Mouse (Mus musculus) brain, embryonic 14.5 days (tissue): ENCODE data around the gene Gm128. TPM values are rescaled to one million over a fixed set of nuclear protein-coding genes. Genes with fewer than 3 reads are reported as not detected.

Source experiments
- DNase-seq: peaks from one replicate; pipeline ENCODE4 v3.0.0-alpha.2; 2011; ENCODE audit warnings: low read depth
- CTCF ChIP-seq: fragments of 200-500 bp; IDR thresholded peaks from 2 replicates; pipeline ENCODE4 v1.5.1; 2012; ENCODE audit warnings: inconsistent platforms, mild to moderate bottlenecking, moderate library complexity, borderline replicate concordance; ENCODE audit not compliant: insufficient read depth, insufficient read length; ENCODE audit errors: extremely low read depth
- POLR2A ChIP-seq: fragments of 200-500 bp; IDR thresholded peaks from 2 replicates; pipeline ENCODE4 v1.6.1; 2012; ENCODE audit warnings: mild to moderate bottlenecking, inconsistent platforms, borderline replicate concordance; ENCODE audit not compliant: poor library complexity, insufficient read depth, insufficient read length, severe bottlenecking; ENCODE audit errors: extremely low read depth
- polyA plus RNA-seq: library from polyadenylated mRNA; depleted of rRNA; stranded (reverse); fragments of >200 nt; gene quantifications from 2 replicates; pipeline ENCODE4 v1.2.3, GENCODE M21; 2012; rRNA removed

Gm128 gene
- 0.25 and 0.26 TPM in 2 replicates for polyA plus RNA-seq

DNA sequence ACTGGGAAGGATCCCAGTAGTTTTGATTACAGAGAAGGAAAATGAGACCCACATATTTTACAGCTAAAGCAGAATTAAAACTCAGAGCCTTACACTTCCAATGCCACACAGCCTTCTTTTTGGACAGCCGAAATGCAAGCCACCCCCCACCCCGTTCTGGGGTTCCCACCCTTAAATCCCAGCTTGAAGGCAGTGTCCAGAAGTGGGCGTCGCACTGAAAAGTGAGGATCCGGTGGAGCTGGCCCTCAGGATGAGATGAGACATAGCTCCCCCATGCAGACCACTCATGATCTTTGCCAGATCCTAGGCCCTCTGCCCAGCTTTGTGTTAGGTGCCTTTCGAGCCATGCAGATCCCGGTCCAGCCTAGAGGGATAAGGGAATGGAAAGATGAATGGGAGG is at the start of gene Gm128:
Gene Gm128, minus strand, starts transcription at position 101 of the 400 bp plus-strand sequence.
- no peak for DNase-seq

DNA sequence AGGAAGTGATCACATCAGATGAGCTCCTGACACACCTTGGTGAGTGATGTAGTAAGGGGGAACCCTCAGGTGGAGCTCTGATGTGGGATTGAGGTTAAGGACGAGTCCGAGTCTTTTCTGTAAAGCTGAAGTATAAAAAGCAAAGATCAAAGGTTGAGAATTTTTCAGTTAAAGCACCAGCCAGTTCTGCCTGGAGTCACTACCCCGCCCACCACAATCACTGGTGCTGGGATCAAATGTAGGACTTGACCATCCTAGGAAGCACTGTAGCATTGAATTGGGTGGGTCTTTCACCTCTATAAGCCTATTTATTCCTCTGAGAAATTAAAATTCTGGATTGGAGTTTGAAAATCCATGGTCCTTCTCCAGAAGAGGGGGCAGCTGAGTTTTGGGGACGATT is 49.6 kb upstream of the Gm128 start:
- DNase-seq: no peak
- TF ChIP-seq POLR2A (no peak), CTCF (no peak)

More for the DNA sequence above, at the start of gene Gm128:
- TF ChIP-seq CTCF (no peak), POLR2A (no peak)

DNA sequence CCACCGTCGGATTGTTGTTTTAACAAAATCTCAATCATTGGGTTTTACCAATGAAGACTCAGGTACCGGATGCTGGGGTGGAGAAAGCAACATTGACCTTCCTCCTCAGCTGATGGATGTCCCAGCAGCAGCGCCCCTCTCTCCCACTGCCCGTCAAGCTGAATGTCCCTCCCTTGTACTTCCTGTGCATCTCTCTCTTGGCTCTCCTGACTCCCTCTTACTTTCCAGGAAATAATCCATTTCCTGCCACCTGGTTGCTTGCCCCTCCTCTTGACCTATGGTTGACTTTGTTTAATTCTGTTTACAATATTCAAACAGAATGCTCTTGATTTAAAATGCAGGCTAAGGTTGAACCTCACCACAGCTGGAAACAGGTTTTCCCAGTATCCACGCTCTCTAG is 48.8 kb upstream of the Gm128 start:
- no peak for DNase-seq
- TF ChIP-seq POLR2A (no peak), CTCF (no peak)

DNA sequence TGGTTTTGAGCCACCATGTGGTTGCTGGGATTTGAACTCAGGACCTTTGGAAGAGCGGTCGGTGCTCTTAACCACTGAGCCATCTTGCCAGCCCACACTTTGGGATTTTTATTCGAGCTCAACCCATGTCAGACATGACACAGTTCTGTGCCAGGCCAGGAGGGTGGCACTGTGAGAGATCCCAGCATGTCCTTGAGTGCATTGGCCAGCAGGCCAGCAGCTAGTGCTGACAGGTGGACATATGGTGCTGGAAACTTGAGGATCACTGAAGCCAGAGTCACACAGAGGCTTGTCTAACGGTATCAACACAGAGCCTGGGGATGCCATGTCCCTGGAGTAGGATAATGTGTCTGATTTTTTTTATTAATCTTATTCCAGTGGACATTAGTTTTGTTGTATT is 48.0 kb upstream of the Gm128 start:
- no peak for TF ChIP-seq CTCF
- no peak for DNase-seq

DNA sequence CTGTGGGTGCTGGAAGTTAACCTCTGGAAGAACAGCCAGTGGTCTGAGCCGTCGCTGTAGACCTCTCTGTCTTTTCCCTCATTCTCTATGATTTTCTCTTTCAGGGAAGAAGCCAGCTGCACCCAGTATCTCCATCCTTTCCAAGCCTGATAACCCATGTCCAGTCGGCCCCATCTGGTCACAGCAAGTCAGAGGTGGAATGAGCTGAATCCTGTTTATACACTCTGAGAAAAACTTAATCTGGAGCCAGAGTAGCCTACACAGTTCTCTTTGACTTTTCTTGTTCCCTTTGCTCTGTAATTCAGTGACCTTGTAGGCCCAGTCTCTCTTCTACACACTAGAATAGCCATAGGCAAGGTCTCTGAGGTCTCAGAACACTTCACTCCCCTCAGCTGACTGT is 46.1 kb upstream of the Gm128 start:
- no peak for DNase-seq
- TF ChIP-seq CTCF (no peak), POLR2A (no peak)

DNA sequence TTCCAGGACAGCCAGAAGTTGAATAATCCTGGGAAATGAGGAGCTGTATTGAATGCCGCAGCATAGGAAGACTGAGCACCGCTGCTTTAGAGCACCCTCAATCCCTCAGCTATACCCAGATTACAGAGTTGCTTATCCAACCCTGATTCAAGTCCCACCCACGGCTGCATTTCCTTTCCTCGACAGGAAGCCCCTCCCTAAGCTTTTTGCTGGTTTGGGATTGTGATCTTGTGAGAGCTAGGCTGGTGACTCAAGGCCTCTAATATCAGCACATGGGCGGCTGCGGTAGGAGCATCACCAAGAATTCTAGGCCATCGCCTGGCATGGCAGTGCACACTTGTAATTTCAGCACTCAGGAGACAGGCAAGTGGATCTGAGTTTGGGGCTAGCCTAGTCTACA is 45.1 kb upstream of the Gm128 start:
- TF ChIP-seq CTCF: no peak
- TF ChIP-seq POLR2A: no peak
- DNase-seq: no peak

DNA sequence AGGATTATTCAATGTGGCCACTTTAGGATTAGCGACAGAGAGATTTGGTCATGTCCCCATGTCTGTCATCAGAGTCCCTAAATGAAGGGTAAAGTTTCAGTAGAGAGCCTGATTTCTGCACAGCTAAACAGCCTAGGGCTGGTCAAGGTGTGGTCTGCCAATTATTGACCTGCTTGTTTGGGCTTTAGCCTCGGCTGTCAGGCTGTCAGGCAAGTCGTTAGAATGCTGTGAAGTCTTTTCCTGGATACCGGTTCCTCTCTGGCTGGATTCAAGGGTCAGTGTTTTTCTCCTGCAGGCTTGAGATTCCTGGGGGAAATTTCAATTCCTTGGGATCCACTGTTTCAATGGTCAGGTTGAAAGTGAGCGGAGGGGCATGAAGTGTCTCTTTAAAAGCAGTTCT is 44.6 kb upstream of the Gm128 start:
- no peak for DNase-seq
- TF ChIP-seq POLR2A (no peak), CTCF (no peak)

DNA sequence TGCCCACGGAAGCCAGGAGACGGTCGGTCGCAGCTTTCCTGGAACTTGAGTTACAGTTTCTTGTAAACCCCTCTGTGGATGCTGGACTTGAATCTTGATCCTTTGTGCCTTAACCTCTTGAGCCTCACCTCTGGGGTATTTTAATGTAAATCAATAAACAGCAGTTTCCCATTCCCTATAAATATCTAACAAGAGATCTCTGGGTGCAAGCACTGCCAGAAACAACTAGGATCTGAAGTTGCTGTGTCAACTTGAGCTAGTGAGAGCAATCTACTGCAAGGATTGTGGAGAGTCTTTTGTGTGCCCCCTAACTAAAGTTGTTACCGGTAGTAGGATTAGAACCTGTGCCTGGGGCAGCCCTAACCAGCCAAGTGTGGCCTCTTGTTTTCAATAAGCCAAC is 44.0 kb upstream of the Gm128 start:
- no peak for TF ChIP-seq CTCF
- TF ChIP-seq POLR2A: no peak
- DNase-seq: no peak

DNA sequence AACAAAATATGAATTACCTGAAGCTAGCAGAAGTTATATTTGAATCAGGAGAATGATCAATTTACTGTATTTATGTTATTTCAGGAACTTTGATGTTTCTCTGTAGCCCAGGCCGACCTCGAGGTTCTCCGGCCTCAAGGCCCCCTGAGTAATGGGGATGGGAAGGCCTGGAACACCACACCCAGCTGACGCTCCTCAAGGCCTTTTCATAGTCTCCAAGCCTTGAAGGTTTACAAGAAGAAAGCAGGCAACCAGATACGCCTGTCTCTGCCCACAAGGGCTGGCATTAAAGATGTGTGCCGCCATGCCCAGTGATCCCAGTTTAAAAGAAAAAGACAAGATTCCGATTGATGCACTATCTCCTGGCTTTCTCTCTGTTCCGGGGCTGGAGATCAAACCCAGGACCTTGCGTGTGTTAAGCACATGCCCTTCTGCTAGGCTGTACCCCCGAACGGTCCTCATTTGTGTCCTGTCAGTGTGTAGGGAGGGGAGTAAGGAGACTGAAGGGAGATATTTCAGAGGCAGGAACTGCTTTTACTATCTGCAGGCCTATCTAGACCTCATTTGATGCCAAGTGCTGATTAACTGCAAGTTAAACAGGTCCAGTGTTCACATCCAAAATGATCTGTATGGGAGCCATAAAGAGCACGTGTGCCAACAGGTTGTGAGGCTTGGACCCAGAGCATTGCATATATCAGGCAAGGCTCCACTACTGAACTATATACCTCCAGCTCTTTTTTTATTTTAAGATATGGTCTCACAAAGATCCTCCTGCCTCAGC is 43.3 kb upstream of the Gm128 start:
- TF ChIP-seq CTCF: no peak
- TF ChIP-seq POLR2A: no peak

DNA sequence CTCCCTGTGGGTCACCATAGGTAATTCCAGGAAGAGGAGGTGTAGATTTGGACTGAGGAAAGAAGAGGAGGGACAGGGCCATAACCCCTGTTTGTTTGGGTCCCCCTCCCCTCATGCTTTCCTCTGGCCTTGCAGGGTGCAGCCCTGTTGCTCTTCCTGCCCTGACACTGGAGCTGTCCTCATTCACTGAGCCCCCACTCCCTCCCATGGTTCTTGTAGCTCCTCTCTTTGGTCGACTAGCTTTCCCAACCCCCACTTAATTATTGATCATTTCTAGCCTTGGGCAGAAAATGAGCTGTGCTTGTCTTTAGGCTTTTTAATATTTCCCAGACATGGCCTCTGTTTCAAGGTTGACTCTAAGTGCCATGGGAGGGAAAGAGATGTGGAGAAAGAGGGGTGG is 42.7 kb upstream of the Gm128 start:
- no peak for TF ChIP-seq CTCF
- TF ChIP-seq POLR2A: no peak
- DNase-seq: no peak

More for the DNA sequence above, 43.3 kb upstream of the Gm128 start:
- DNase-seq: no peak

DNA sequence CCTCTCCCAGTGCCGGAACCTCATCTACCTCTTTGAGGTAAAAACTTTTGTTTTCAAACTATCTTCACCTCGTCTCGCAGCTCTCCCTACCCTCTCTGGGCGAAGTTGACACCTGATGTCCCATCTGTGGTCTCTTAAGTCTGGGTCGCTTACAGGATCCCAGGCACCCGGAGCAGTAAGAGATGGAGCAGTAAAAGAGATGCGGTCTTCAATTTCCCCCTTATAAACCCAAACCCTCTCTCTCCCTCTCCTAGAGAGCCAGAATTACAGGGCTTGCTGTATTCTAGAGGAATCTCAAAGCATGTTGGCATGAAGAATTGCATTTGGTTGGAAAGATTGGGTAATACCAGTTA is 42.2 kb upstream of the Gm128 start:
- no peak for DNase-seq
- TF ChIP-seq POLR2A (no peak), CTCF (no peak)

DNA sequence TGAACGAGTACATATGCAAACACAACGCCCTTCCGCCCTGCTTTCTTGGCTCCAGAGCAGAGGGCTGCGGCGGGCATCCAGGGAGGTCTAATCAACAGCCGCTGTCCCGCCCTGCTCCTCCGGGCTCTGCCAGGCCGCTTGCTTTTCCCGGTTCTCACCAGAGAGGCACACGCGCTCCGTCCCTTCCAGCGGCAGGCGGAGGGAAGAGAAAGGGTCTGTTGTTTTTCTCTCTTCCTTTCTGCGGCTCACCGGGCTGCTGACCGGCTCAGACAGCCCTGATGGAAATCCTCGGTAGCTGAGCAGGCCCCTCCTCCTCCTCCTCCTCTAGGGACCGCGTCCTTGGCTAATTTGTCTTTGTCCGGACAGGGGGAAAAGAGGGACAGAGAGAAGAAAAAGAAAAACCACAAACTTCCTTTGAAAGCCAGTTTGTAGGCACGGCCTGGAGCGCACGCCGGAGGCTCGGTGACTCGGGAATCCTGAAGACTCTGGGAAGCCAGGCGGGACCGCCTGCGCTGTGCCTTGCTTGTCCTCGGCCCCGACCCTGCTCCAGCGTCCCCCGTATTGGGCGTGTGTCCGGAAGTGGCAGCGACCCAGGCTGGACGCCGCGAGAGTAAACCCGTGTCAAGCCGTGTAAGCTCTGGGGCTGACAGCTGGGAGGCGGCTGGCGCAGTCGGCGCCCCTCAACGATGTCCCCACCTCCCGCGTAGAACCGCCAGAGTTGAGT is 41.6 kb upstream of the Gm128 start:
- peak; percentile 91 for DNase-seq
- peak; percentile 24; the same call in 1 of the 2 replicates for TF ChIP-seq CTCF
- peak; percentile 53; the same call in 1 of the 2 replicates for TF ChIP-seq POLR2A

DNA sequence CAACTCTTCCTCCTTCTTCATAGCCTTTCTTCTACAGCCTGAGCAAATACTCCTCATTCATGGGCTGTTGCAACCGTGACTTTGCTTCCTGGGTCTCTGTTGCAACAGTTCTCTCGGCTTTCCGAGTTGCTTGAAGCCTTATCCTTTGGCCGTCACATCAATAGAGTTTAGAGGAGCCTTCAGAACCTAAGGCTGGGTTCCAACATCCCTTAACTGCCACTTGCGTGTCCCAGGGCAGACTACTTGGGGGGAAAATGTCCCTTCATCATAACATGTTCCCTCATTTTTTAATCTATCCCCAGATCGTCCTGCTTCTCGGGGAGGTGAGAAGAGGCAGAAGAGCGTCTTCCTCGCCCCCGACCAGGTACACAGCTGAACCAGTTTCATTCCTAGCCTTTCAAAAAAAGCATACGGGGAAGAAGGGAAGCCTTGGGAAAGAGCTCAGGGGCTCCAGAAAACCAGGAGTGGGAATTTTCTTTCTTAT is 41.0 kb upstream of the Gm128 start:
- TF ChIP-seq POLR2A (no peak), CTCF (no peak)
- DNase-seq: peak; percentile 64
